11 mouse cellular contexts compared by ENCODE assay signal in the genomic region with DNA sequence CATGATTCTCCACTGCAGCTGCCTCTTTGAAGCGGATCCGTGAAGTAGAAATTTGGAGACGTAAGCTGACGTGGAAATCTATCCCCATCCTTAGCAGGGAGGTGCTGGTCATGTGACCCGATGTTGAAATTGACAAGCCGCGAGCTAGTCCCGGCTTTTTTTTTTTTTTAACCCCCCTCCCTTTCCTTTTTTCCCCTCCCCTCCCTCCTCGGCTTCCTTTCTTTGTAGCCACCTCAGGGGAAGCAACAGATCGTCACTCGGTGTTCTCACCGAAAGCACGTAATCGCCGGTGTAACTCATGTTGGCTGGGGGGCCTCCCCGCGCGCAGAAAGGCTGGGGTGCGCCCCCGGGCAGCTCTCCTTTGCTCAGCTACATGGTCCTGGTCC. TPM values are rescaled to one million over a fixed set of nuclear protein-coding genes. Genes with fewer than 3 reads are reported as not detected.
DNase-seq lines count a peak whose midpoint lies in the region; ATAC-seq and TF ChIP-seq lines count a peak whose summit lies in the region.
"Had no signal": no experiment of that assay in that cellular context is flagged by ENCODE, and none has a peak within 500 bp of the region (broad histone marks: within the 10 kb centered on the region; RNA-seq: fewer than 3 reads in every experiment).

A gene (minus strand): TSS at position 54 of the 386 bp plus-strand sequence.

- no peak within 1 kb of the TSS for H3K27ac ChIP-seq in forebrain, embryonic 12.5 days
- H3K27ac ChIP-seq in forebrain, embryonic 10.5 days, result no peak within 1 kb of the TSS
- H3K27ac ChIP-seq in lung, postnatal 0 days (ENCODE audit: low read length), result no peak within 1 kb of the TSS
- H3K27ac ChIP-seq in stomach, embryonic 16.5 days (ENCODE audit: low read length), result no peak within 1 kb of the TSS

- DNase-seq in forebrain, embryonic 10.5 days (ENCODE audit: extremely low spot score, low spot score), result no peak
- no peak for DNase-seq in lung, postnatal 0 days (ENCODE audit: low spot score)
- no peak for DNase-seq in lung, adult 2 months
- peak; percentile 73 for DNase-seq in kidney, postnatal 10 days
- no peak for DNase-seq in spleen, adult 12 weeks (ENCODE audit: low spot score)
- no peak for DNase-seq in adrenal gland, postnatal 4 days (ENCODE audit: low spot score in 2 of 2)

- H3K9me3 ChIP-seq in forebrain, embryonic 12.5 days, result no peaks in the 10 kb centered on the region
- no peaks in the 10 kb centered on the region for H3K9me3 ChIP-seq in forebrain, embryonic 10.5 days
- no peaks in the 10 kb centered on the region for H3K9me3 ChIP-seq in lung, postnatal 0 days (ENCODE audit: low read length)
- H3K9me3 ChIP-seq in stomach, embryonic 16.5 days (replicated peaks; ENCODE audit: control insufficient read depth, low read length), result no peaks in the 10 kb centered on the region

- peak within 1 kb of the TSS; percentile 0 for H3K4me3 ChIP-seq in forebrain, embryonic 12.5 days (replicated peaks)
- H3K4me3 ChIP-seq in forebrain, embryonic 10.5 days, result no peak within 1 kb of the TSS
- H3K4me3 ChIP-seq in lung, postnatal 0 days (ENCODE audit: low read depth, low read length), result no peak within 1 kb of the TSS; the same call in 1 of the 2 replicates
- no peak within 1 kb of the TSS for H3K4me3 ChIP-seq in lung, adult 2 months (replicated peaks; ENCODE audit: extremely low read depth, low read depth, low read length)
- H3K4me3 ChIP-seq in stomach, embryonic 16.5 days (replicated peaks; ENCODE audit: low read length), result peak within 1 kb of the TSS; percentile 20; the same call in 1 of the 2 replicates

- no peak for TF ChIP-seq POLR2A in lung, adult 2 months (IDR thresholded peaks at IDR 0.05; ENCODE audit: borderline replicate concordance, extremely low read depth, low read depth, low read length)

- no peak for ATAC-seq in forebrain, embryonic 12.5 days (ENCODE audit: low FRiP score)
- no peak for ATAC-seq in lung, postnatal 0 days
- no peak for ATAC-seq in stomach, embryonic 16.5 days (ENCODE audit: insufficient read depth, low FRiP score)
- ATAC-seq: hindbrain, embryonic 16.5 days had no signal

- no peak within 1 kb of the TSS for H3K9ac ChIP-seq in forebrain, embryonic 12.5 days
- no peak within 1 kb of the TSS for H3K9ac ChIP-seq in lung, postnatal 0 days (replicated peaks; ENCODE audit: low read depth)
- no peak within 1 kb of the TSS for H3K9ac ChIP-seq in stomach, embryonic 16.5 days (ENCODE audit: low read length)

- H3K4me2 ChIP-seq in forebrain, embryonic 12.5 days, result no peak within 1 kb of the TSS
- 0 out of 2 replicates have a peak within 1 kb of the TSS, but pooled peaks have one; percentile 5 for H3K4me2 ChIP-seq in lung, postnatal 0 days (replicated peaks; ENCODE audit: low read depth, low read length)
- H3K4me2 ChIP-seq in stomach, embryonic 16.5 days (ENCODE audit: low read depth, low read length), result no peak within 1 kb of the TSS

- peaks cover 2% of the 10 kb centered on the region; the same call in 1 of the 2 replicates for H3K4me1 ChIP-seq in forebrain, embryonic 12.5 days
- peaks cover 12% of the 10 kb centered on the region for H3K4me1 ChIP-seq in forebrain, embryonic 10.5 days
- no peaks in the 10 kb centered on the region for H3K4me1 ChIP-seq in lung, postnatal 0 days (ENCODE audit: insufficient read depth, low read depth, low read length)
- peaks cover 2% of the 10 kb centered on the region for H3K4me1 ChIP-seq in lung, adult 2 months (ENCODE audit: control insufficient read depth, insufficient read depth, low read length)
- H3K4me1 ChIP-seq in stomach, embryonic 16.5 days (ENCODE audit: control insufficient read depth, insufficient read depth, low read length), result peaks cover 5% of the 10 kb centered on the region; the same call in 1 of the 2 replicates

- TF ChIP-seq CTCF in lung, postnatal 0 days (IDR thresholded peaks at IDR 0.05), result no peak
- no peak for TF ChIP-seq CTCF in lung, adult 2 months (IDR thresholded peaks at IDR 0.05; ENCODE audit: insufficient read depth, low read length)

- H3K27me3 ChIP-seq in forebrain, embryonic 12.5 days, result peaks cover 98% of the 10 kb centered on the region
- peaks cover 100% of the 10 kb centered on the region for H3K27me3 ChIP-seq in forebrain, embryonic 10.5 days (ENCODE audit: poor library complexity, severe bottlenecking)
- H3K27me3 ChIP-seq in lung, postnatal 0 days (replicated peaks; ENCODE audit: insufficient read depth, low read length), result peaks cover 94% of the 10 kb centered on the region
- H3K27me3 ChIP-seq in stomach, embryonic 16.5 days (ENCODE audit: control insufficient read depth, insufficient read depth, low read length), result peaks cover 95% of the 10 kb centered on the region

- H3K36me3 ChIP-seq in forebrain, embryonic 12.5 days (replicated peaks), result no peaks in the 10 kb centered on the region
- no peaks in the 10 kb centered on the region for H3K36me3 ChIP-seq in forebrain, embryonic 10.5 days (replicated peaks)
- no peaks in the 10 kb centered on the region for H3K36me3 ChIP-seq in lung, postnatal 0 days (ENCODE audit: insufficient read depth, low read length)
- no peaks in the 10 kb centered on the region for H3K36me3 ChIP-seq in stomach, embryonic 16.5 days (ENCODE audit: control insufficient read depth, insufficient read depth, low read length)

- 2% methylated on average over 20 of the region's 20 CpGs for WGBS in forebrain, embryonic 12.5 days
- WGBS in forebrain, embryonic 10.5 days, result 1% methylated on average over 20 of the region's 20 CpGs
- WGBS in lung, postnatal 0 days, result under 1% methylated on average over 20 of the region's 20 CpGs
- 4% methylated on average over 20 of the region's 20 CpGs for WGBS in lung, adult 2 months
- WGBS in stomach, embryonic 16.5 days, result 3% methylated on average over 20 of the region's 20 CpGs

- TF ChIP-seq EP300 in lung, postnatal 0 days (IDR thresholded peaks at IDR 0.05), result no peak

RNA-seq across cellular contexts. Expression of the gene that starts here (rescaled TPM):
- not detected in 2 replicates for polyA plus RNA-seq in forebrain, embryonic 12.5 days (2016; fragmentation: Nextera tagmentation; extraction: Ambion mirVana)
- not detected in 2 replicates for polyA plus RNA-seq in forebrain, embryonic 10.5 days (2016; fragmentation: Nextera tagmentation; extraction: Ambion mirVana)
- polyA plus RNA-seq in lung, postnatal 0 days (2015; fragmentation: Nextera tagmentation; extraction: Ambion mirVana), result not detected in 2 replicates
- polyA plus RNA-seq in lung, adult 2 months (2012; rRNA removed), result not detected in 2 replicates
- 0.45 TPM in 1 of 2 replicates, not detected in the other for polyA plus RNA-seq in stomach, embryonic 16.5 days (2015; fragmentation: Nextera tagmentation; extraction: Ambion mirVana)
- 1 to 10 TPM in 1 of 2 experiments, not detected in 1; 3.0 TPM for total RNA-seq in adrenal gland, postnatal 4 days (2021)
- polyA plus RNA-seq: cerebellum, adult 2 months; hindbrain, embryonic 16.5 days; liver, embryonic 16.5 days had no signal

Comparison
In these comparisons a context has a peak if more than half of its experiments do, and no peak if none do; other contexts are left out.
1. H3K4me3 ChIP-seq: peak in forebrain, embryonic 12.5 days (single experiment) and stomach, embryonic 16.5 days (single experiment); none in forebrain, embryonic 10.5 days (single experiment), lung, postnatal 0 days (single experiment) and lung, adult 2 months (single experiment).